21 mouse cellular contexts compared by ENCODE assay signal in the genomic region with DNA sequence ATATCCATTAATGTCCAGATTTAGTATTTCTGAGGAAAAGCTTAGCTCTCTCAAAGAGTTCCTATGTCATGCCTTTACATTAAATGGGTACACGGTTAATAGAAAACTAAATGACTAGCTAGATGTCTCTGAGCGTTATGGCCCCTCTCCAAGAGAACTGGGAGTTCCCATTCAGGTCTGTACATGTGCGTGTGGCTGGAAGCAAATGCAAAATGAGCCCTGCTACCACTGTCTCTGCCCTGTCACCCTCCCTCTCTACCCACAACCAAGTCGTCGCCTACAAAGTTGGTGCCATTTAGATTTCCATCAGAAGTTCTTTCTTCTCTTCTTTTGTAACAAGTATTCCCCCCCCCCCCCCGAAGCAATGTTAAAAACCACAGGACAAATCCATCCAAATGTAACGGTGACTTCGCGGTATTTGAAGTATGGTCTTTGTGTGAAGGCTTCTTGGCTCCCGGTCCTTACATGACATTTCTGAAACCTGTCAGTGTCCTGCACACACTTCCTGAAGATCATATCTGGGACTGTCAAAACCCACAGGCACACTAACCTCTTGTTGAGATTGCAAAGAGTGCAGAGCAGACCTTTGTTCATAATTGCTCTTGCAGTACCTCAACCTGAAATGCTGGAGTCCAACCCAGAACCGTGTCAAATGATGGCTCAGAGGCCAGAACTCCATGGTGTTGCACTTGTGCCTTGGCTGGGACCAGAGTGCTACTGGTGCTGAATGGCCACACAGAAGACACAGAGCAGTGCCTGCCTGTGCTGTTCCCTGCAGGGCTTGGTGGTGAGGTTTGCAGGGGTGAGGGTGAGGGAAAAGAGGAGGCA. TPM values are rescaled to one million over a fixed set of nuclear protein-coding genes. Genes with fewer than 3 reads are reported as not detected.
A peak's percentile ranks its signal among the peaks of the same experiment; 100 is the strongest.
DNase-seq lines count a peak whose midpoint lies in the region; ATAC-seq and TF ChIP-seq lines count a peak whose summit lies in the region.
"Had no signal": no experiment of that assay in that cellular context is flagged by ENCODE, and none has a peak within 500 bp of the region (broad histone marks: within the 10 kb centered on the region; RNA-seq: fewer than 3 reads in every experiment).

TSS of gene Ahsg (plus strand) at position 595 of the 828 bp plus-strand sequence.

- intact Hi-C loops in left cerebral cortex, postnatal 14 days (cut with DNase I): no loop called here

- H3K27me3 ChIP-seq in intestine, embryonic 15.5 days (replicated peaks): no peaks in the 10 kb centered on the region
- no peaks in the 10 kb centered on the region for H3K27me3 ChIP-seq in intestine, postnatal 0 days (replicated peaks; ENCODE audit: control insufficient read depth, insufficient read depth, low read length)
- no peaks in the 10 kb centered on the region for H3K27me3 ChIP-seq in intestine, embryonic 16.5 days (replicated peaks; ENCODE audit: control insufficient read depth, insufficient read depth, low read length)
- no peaks in the 10 kb centered on the region for H3K27me3 ChIP-seq in stomach, embryonic 15.5 days (replicated peaks)

- no peak within 1 kb of the TSS for H3K9ac ChIP-seq in intestine, embryonic 15.5 days
- H3K9ac ChIP-seq in intestine, postnatal 0 days (ENCODE audit: low read depth, low read length): no peak within 1 kb of the TSS
- no peak within 1 kb of the TSS for H3K9ac ChIP-seq in intestine, embryonic 16.5 days (ENCODE audit: low read depth, low read length)
- H3K9ac ChIP-seq in stomach, embryonic 15.5 days: no peak within 1 kb of the TSS

- WGBS in intestine, embryonic 15.5 days: 80% methylated on average over 11 of the region's 11 CpGs
- 83% methylated on average over 11 of the region's 11 CpGs for WGBS in intestine, postnatal 0 days
- 82% methylated on average over 11 of the region's 11 CpGs for WGBS in intestine, embryonic 16.5 days
- 79% methylated on average over 11 of the region's 11 CpGs for WGBS in stomach, embryonic 15.5 days

- no peak for TF ChIP-seq CTCF in intestine, postnatal 0 days (IDR thresholded peaks at IDR 0.05; ENCODE audit: low read depth)

- no peaks in the 10 kb centered on the region for H3K36me3 ChIP-seq in intestine, embryonic 15.5 days
- no peaks in the 10 kb centered on the region for H3K36me3 ChIP-seq in intestine, postnatal 0 days (ENCODE audit: control insufficient read depth, insufficient read depth)
- H3K36me3 ChIP-seq in intestine, embryonic 16.5 days (ENCODE audit: control insufficient read depth, insufficient read depth, low read length): no peaks in the 10 kb centered on the region
- H3K36me3 ChIP-seq in stomach, embryonic 15.5 days: no peaks in the 10 kb centered on the region

- H3K9me3 ChIP-seq in intestine, embryonic 15.5 days: no peaks in the 10 kb centered on the region
- no peaks in the 10 kb centered on the region for H3K9me3 ChIP-seq in intestine, postnatal 0 days (ENCODE audit: control insufficient read depth)
- no peaks in the 10 kb centered on the region for H3K9me3 ChIP-seq in intestine, embryonic 16.5 days (ENCODE audit: control insufficient read depth, low read length)
- H3K9me3 ChIP-seq in stomach, embryonic 15.5 days: no peaks in the 10 kb centered on the region

- no peak within 1 kb of the TSS for H3K4me2 ChIP-seq in intestine, embryonic 15.5 days (replicated peaks)
- H3K4me2 ChIP-seq in intestine, postnatal 0 days (replicated peaks; ENCODE audit: low read depth): no peak within 1 kb of the TSS
- H3K4me2 ChIP-seq in intestine, embryonic 16.5 days (ENCODE audit: low read depth, low read length): no peak within 1 kb of the TSS
- no peak within 1 kb of the TSS for H3K4me2 ChIP-seq in stomach, embryonic 15.5 days
- H3K4me2 ChIP-seq: heart, embryonic 11.5 days had no signal

- H3K4me3 ChIP-seq in intestine, embryonic 15.5 days (replicated peaks): no peak within 1 kb of the TSS
- no peak within 1 kb of the TSS for H3K4me3 ChIP-seq in intestine, postnatal 0 days (ENCODE audit: low read depth, low read length)
- H3K4me3 ChIP-seq in intestine, embryonic 16.5 days (ENCODE audit: low read length): no peak within 1 kb of the TSS
- no peak within 1 kb of the TSS for H3K4me3 ChIP-seq in stomach, embryonic 15.5 days (replicated peaks)

- DNase-seq in Muller cell, postnatal 12 days (ENCODE audit: inconsistent ontology term): peak; percentile 30
- no peak for DNase-seq in left cerebral cortex, adult 8-10 months (ENCODE audit: low spot score in 2 of 2)
- DNase-seq in left cerebral cortex, postnatal 14 days (ENCODE audit: low spot score in 2 of 2): no peak
- DNase-seq: cerebellum, postnatal 10 days; gastrocnemius, postnatal 14 days; heart, postnatal 4 days; kidney, postnatal 4 days; layer of hippocampus, postnatal 36 days; right cerebral cortex, postnatal 14 days; thymus, adult 2 months had no signal

- H3K27ac ChIP-seq in intestine, embryonic 15.5 days: no peak within 1 kb of the TSS
- H3K27ac ChIP-seq in intestine, postnatal 0 days (ENCODE audit: low read depth, low read length): no peak within 1 kb of the TSS
- no peak within 1 kb of the TSS for H3K27ac ChIP-seq in intestine, embryonic 16.5 days (ENCODE audit: low read length)
- H3K27ac ChIP-seq in stomach, embryonic 15.5 days: no peak within 1 kb of the TSS

- no peaks in the 10 kb centered on the region for H3K4me1 ChIP-seq in intestine, embryonic 15.5 days (replicated peaks)
- H3K4me1 ChIP-seq in intestine, postnatal 0 days (replicated peaks; ENCODE audit: control insufficient read depth, insufficient read depth, low read length): no peaks in the 10 kb centered on the region
- H3K4me1 ChIP-seq in intestine, embryonic 16.5 days (ENCODE audit: control insufficient read depth, insufficient read depth, low read length): no peaks in the 10 kb centered on the region
- H3K4me1 ChIP-seq in stomach, embryonic 15.5 days: no peaks in the 10 kb centered on the region

- no peak for ATAC-seq in intestine, embryonic 15.5 days
- ATAC-seq in intestine, postnatal 0 days: no peak
- no peak for ATAC-seq in intestine, embryonic 16.5 days
- no peak for ATAC-seq in stomach, embryonic 15.5 days (ENCODE audit: insufficient read depth, low FRiP score, low read depth)
- ATAC-seq: inflammation-experienced regulatory T-cells, adult 6 months; Patski had no signal

RNA-seq across cellular contexts. Expression of gene Ahsg, which starts in this region (rescaled TPM):
- 19.7 and 39.1 TPM in 2 replicates for polyA plus RNA-seq in intestine, embryonic 15.5 days (2015; fragmentation: Nextera tagmentation; extraction: Ambion mirVana)
- 0.55 and 1.6 TPM in 2 replicates for polyA plus RNA-seq in intestine, postnatal 0 days (2015; fragmentation: Nextera tagmentation; extraction: Ambion mirVana)
- polyA plus RNA-seq in intestine, embryonic 16.5 days (2015; fragmentation: Nextera tagmentation; extraction: Ambion mirVana): 24.4 and 59.9 TPM in 2 replicates
- 32.5 and 114 TPM in 2 replicates for polyA plus RNA-seq in stomach, embryonic 15.5 days (2015; fragmentation: Nextera tagmentation; extraction: Ambion mirVana)
- total RNA-seq in left cerebral cortex, adult 8-10 months (2022): under 1 TPM in 1 of 4 experiments, not detected in 3; 0.30 TPM
- total RNA-seq in left cerebral cortex, postnatal 14 days (2021): not detected
- total RNA-seq: layer of hippocampus, postnatal 36 days; megakaryocyte-erythroid progenitor cell, adult 5-6 weeks; midbrain, postnatal 0 days had no signal
- polyA plus RNA-seq: inflammation-experienced regulatory T-cells, adult 6 months; limb, embryonic 11.5 days; neural tube, embryonic 11.5 days; Patski had no signal
